Mouse (Mus musculus) CH12.LX (cell line): ENCODE results near the gene Tmem125. TPM values are rescaled to one million over a fixed set of nuclear protein-coding genes. Genes with fewer than 3 reads are reported as not detected.

Experiments
- DNase-seq: peaks from one replicate; pipeline ENCODE4 v3.0.0-alpha.2; 2013; ENCODE audit errors: extremely low read depth
- H3K27ac ChIP-seq: 2 replicates; pipeline ENCODE4 v1.5.1; 2012; ENCODE audit warnings: low read depth, mild to moderate bottlenecking, control low read depth, moderate library complexity; ENCODE audit not compliant: insufficient read depth
- H3K27me3 ChIP-seq: replicated peaks from 2 replicates; pipeline ENCODE3; 2012; ENCODE audit warnings: inconsistent platforms
- H3K36me3 ChIP-seq, 2 experiments: replicated peaks in 1 of 2; 2 replicates each; pipeline versions ENCODE3 to v1.6.1; 2012; ENCODE audit warnings: inconsistent platforms in 1 of 2, low read length in 1 of 2, mild to moderate bottlenecking in 1 of 2, mixed read lengths in 1 of 2, moderate library complexity in 1 of 2; ENCODE audit not compliant: control insufficient read depth in 1 of 2, insufficient read depth in 1 of 2
- H3K4me1 ChIP-seq, 2 experiments: 2 replicates each; pipeline ENCODE4 v1.6.1; 2012; ENCODE audit warnings: inconsistent platforms in 1 of 2, moderate library complexity in 1 of 2; ENCODE audit not compliant: insufficient read depth in 2 of 2, control insufficient read depth in 1 of 2
- H3K4me2 ChIP-seq: 2 replicates; pipeline ENCODE4 v1.6.1; 2012; ENCODE audit warnings: low read depth, mild to moderate bottlenecking, control low read depth; ENCODE audit not compliant: poor library complexity, insufficient read depth, severe bottlenecking
- H3K4me3 ChIP-seq, 3 experiments: fragments of 150-350 bp in 1 of 3; sonication (generic) in 1 of 3; replicated peaks in 1 of 3; 2 replicates each; pipeline versions ENCODE3 to v1.5.1; 2011 to 2012; ENCODE audit warnings: low read depth in 2 of 3, low read length in 2 of 3, mild to moderate bottlenecking in 2 of 3, moderate library complexity in 2 of 3, control low read depth in 1 of 3, improper control_type of control experiment in 1 of 3, inconsistent platforms in 1 of 3, mixed read lengths in 1 of 3; ENCODE audit not compliant: poor library complexity in 1 of 3
- H3K79me2 ChIP-seq: replicated peaks from 2 replicates; pipeline ENCODE4 v1.6.1; 2012; ENCODE audit warnings: mild to moderate bottlenecking, moderate library complexity; ENCODE audit not compliant: control insufficient read depth, poor library complexity, insufficient read depth, severe bottlenecking; ENCODE audit errors: extremely low read depth
- H3K9ac ChIP-seq: 2 replicates; pipeline ENCODE4 v1.6.1; 2012; ENCODE audit warnings: low read depth, mild to moderate bottlenecking, control low read depth, moderate library complexity; ENCODE audit not compliant: insufficient read depth
- H3K9me3 ChIP-seq: replicated peaks from 2 replicates; pipeline ENCODE3; 2012; ENCODE audit warnings: low read length, inconsistent platforms, mixed read lengths
- CHD1 ChIP-seq: IDR thresholded peaks from 2 replicates; pipeline ENCODE4 v1.6.1; 2012; ENCODE audit warnings: low read depth, low read length, improper control_type of control experiment, inconsistent platforms
- ELF1 ChIP-seq: IDR thresholded peaks from 2 replicates; pipeline ENCODE4 v1.6.1; 2014; ENCODE audit warnings: low read depth, mild to moderate bottlenecking, inconsistent platforms, low read length, improper control_type of control experiment
- EP300 ChIP-seq: IDR thresholded peaks from 2 replicates; pipeline ENCODE4 v1.6.1; 2011; ENCODE audit warnings: low read length, improper control_type of control experiment
- GABPA ChIP-seq: IDR thresholded peaks from 2 replicates; pipeline ENCODE4 v1.6.1; 2012; ENCODE audit warnings: low read depth, low read length, improper control_type of control experiment, inconsistent platforms; ENCODE audit not compliant: insufficient replicate concordance
- IRF4 ChIP-seq: IDR thresholded peaks from 2 replicates; pipeline ENCODE4 v1.6.1; 2014; ENCODE audit warnings: low read depth, mild to moderate bottlenecking, inconsistent platforms, low read length, improper control_type of control experiment
- JUN ChIP-seq: IDR thresholded peaks from 2 replicates; pipeline ENCODE4 v1.6.1; 2011; ENCODE audit warnings: low read depth, mild to moderate bottlenecking, low read length, improper control_type of control experiment, moderate library complexity; ENCODE audit not compliant: insufficient read depth
- JUND ChIP-seq: conservative IDR thresholded peaks from 2 replicates; pipeline ENCODE4 v1.6.1; 2011; ENCODE audit warnings: low read depth, low read length, improper control_type of control experiment
- KAT2A ChIP-seq: IDR thresholded peaks from 2 replicates; pipeline ENCODE4 v1.6.1; 2012; ENCODE audit warnings: low read length, improper control_type of control experiment, inconsistent platforms; ENCODE audit not compliant: insufficient replicate concordance
- MAX ChIP-seq: IDR thresholded peaks from 2 replicates; pipeline ENCODE4 v1.6.1; 2011; ENCODE audit warnings: low read length, improper control_type of control experiment
- MAZ ChIP-seq: IDR thresholded peaks from 2 replicates; pipeline ENCODE4 v1.6.1; 2012; ENCODE audit warnings: low read depth, mild to moderate bottlenecking, inconsistent platforms, low read length, improper control_type of control experiment, moderate library complexity
- MEF2A ChIP-seq: IDR thresholded peaks from 2 replicates; pipeline ENCODE4 v1.6.1; 2014; ENCODE audit warnings: low read depth, mild to moderate bottlenecking, inconsistent platforms, low read length, improper control_type of control experiment, borderline replicate concordance
- MXI1 ChIP-seq: IDR thresholded peaks from 2 replicates; pipeline ENCODE4 v1.6.1; 2011; ENCODE audit warnings: mild to moderate bottlenecking, low read depth, low read length, improper control_type of control experiment
- POLR2AphosphoS2 ChIP-seq: IDR thresholded peaks from 2 replicates; pipeline ENCODE4 v1.6.1; 2011; ENCODE audit warnings: low read depth, low read length, improper control_type of control experiment
- RAD21 ChIP-seq: IDR thresholded peaks from 2 replicates; pipeline ENCODE4 v1.6.1; 2011; ENCODE audit warnings: low read depth, mild to moderate bottlenecking, low read length, improper control_type of control experiment, moderate library complexity
- TBP ChIP-seq: conservative IDR thresholded peaks from 2 replicates; pipeline ENCODE4 v1.6.1; 2011; ENCODE audit warnings: low read depth, low read length, improper control_type of control experiment
- TCF12 ChIP-seq: IDR thresholded peaks from 2 replicates; pipeline ENCODE4 v1.6.1; 2014; ENCODE audit warnings: low read depth, mild to moderate bottlenecking, inconsistent platforms, low read length, improper control_type of control experiment
- USF1 ChIP-seq: IDR thresholded peaks from 2 replicates; pipeline ENCODE4 v1.6.1; 2014; ENCODE audit warnings: low read depth, mild to moderate bottlenecking, inconsistent platforms, low read length, improper control_type of control experiment
- ZKSCAN1 ChIP-seq: IDR thresholded peaks from 2 replicates; pipeline ENCODE4 v1.6.1; 2012; ENCODE audit warnings: low read depth, inconsistent platforms, low read length, improper control_type of control experiment, borderline replicate concordance
- ZMIZ1 ChIP-seq: IDR thresholded peaks from 2 replicates; pipeline ENCODE4 v1.6.1; 2012; ENCODE audit warnings: low read depth, mild to moderate bottlenecking, inconsistent platforms, low read length, improper control_type of control experiment
- dilution Hi-C: fragments of 300-500 bp; cut with MboI; formaldehyde crosslinking; loops from 2 replicates; pipeline ENCODE4 v1.14.3; 2020; ENCODE audit warnings: low sequenced_read_pairs; ENCODE audit not compliant: extremely low pct_unique_long_range_greater_than_20kb, extremely low pct_ligation_motif_present
- in situ Hi-C: fragments of 300-500 bp; cut with MboI; formaldehyde crosslinking; loops from 3 replicates; pipeline ENCODE4 v1.14.3; 2019; ENCODE audit warnings: low sequenced_read_pairs, low pct_ligation_motif_present, low pct_unique_long_range_greater_than_20kb, mixed read lengths
- polyA plus RNA-seq: library from polyadenylated mRNA; unstranded; fragments of >175 nt; gene quantifications from 2 replicates; pipeline ENCODE4 v1.2.1, GENCODE M21; 2012; ENCODE audit warnings: low read depth; ENCODE audit not compliant: insufficient read length
- total RNA-seq, 2 experiments: library from RNA; depleted of rRNA; stranded (reverse); fragments of 300-350 nt in 1 of 2; fragments of >200 nt in 1 of 2; gene quantifications; 2 replicates each; pipeline ENCODE4 v1.2.3; 2012 to 2014

Tmem125 gene
- total and polyA plus RNA-seq, 3 experiments, result not detected

DNA sequence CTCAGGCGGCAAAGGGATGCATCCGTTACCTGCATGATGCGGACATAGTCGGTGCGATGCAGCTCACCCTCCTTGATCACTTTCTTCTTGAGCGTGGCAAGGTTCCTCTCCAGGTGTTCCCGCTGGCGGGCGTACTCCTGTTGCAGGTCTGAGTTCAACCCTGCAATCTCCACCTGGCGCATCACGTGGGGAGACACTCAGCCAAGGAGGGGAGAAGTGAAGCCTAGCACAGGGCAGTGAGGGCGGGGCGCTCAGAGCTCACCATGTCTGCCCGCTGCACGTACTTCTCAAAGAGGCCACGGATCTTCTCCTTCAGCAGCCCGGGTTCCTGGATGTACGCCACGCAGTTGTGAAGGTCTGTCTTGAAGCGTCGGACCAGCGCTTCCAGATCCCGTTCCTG, 25.5 kb upstream of the Tmem125 start:
- no peaks in the 10 kb centered on the region for H3K4me1 ChIP-seq
- no peak for TF ChIP-seq ZKSCAN1
- TF ChIP-seq MAX, result no peak
- no peak for TF ChIP-seq USF1
- no peak for TF ChIP-seq ELF1
- TF ChIP-seq JUN, result no peak
- TF ChIP-seq JUND, result no peak
- TF ChIP-seq ZMIZ1, result no peak
- TF ChIP-seq GABPA, result no peak
- no peak for TF ChIP-seq POLR2AphosphoS2
- no peak for TF ChIP-seq CHD1
- no peak for TF ChIP-seq MXI1
- TF ChIP-seq EP300, result no peak
- no peak for TF ChIP-seq MAZ
- TF ChIP-seq IRF4, result no peak
- no peak for TF ChIP-seq RAD21
- TF ChIP-seq TBP, result no peak
- TF ChIP-seq TCF12, result no peak
- no peak for TF ChIP-seq KAT2A
- TF ChIP-seq MEF2A, result no peak
- H3K9me3 ChIP-seq, result no peaks in the 10 kb centered on the region
- no peaks in the 10 kb centered on the region for H3K79me2 ChIP-seq
- DNase-seq, result no peak
- no peak overlapping the region for H3K4me3 ChIP-seq
- H3K27ac ChIP-seq, result no peak overlapping the region
- H3K4me2 ChIP-seq, result no peak overlapping the region
- no peak overlapping the region for H3K9ac ChIP-seq
- H3K36me3 ChIP-seq, result no peaks in the 10 kb centered on the region
- in situ Hi-C loops, result loop anchor here (10.0 kb wide), 1 partner anchor 345 kb away; no protein-coding TSS in a partner anchor
- H3K27me3 ChIP-seq, result peaks cover 94% of the 10 kb centered on the region
- dilution Hi-C loops, result no loop called here

DNA sequence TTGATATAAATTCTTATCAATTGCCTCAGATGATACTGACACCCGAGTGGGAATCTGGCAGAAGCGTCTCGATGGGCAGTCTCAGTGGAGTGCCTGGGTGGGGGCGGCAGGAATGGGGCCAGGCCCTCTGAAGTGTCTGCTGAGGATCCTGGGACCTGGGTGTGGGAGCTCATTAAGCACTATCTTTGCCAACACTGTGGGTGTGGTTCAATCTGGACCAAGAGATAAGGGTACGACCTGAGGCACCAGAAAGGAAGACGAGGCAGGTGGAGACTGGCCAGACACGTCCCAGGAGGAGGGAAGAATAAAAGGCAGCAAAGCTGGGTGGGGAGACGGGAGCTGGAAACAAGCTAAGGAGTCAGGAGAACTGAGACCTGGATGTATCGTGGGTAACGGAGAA, 24.9 kb upstream of the Tmem125 start:
- no peak overlapping the region for H3K4me2 ChIP-seq
- no peaks in the 10 kb centered on the region for H3K4me1 ChIP-seq
- no peaks in the 10 kb centered on the region for H3K36me3 ChIP-seq
- H3K27me3 ChIP-seq, result peaks cover 94% of the 10 kb centered on the region
- H3K79me2 ChIP-seq, result no peaks in the 10 kb centered on the region
- in situ Hi-C loops (loop anchor here (10.0 kb wide), 1 partner anchor 344 kb away; no protein-coding TSS in a partner anchor), dilution Hi-C loops (no loop called here)
- no peak overlapping the region for H3K27ac ChIP-seq
- H3K9ac ChIP-seq, result no peak overlapping the region
- no peaks in the 10 kb centered on the region for H3K9me3 ChIP-seq
- no peak overlapping the region for H3K4me3 ChIP-seq
- no peak for TF ChIP-seq KAT2A
- DNase-seq, result no peak
